Mouse (Mus musculus) cortical plate, adult 2 months (tissue): ENCODE data around the gene Pfdn6. TPM values are rescaled to one million over a fixed set of nuclear protein-coding genes. Genes with fewer than 3 reads are reported as not detected.
A peak's percentile ranks its signal among the peaks of the same experiment; 100 is the strongest.

ENCODE experiments used
- H3K27ac ChIP-seq: fragments of 200-500 bp; 2 replicates; pipeline ENCODE4 v1.5.1; 2012; ENCODE audit warnings: low read length, control low read depth, inconsistent platforms; ENCODE audit not compliant: insufficient read depth
- H3K4me1 ChIP-seq: fragments of 200-500 bp; 2 replicates; pipeline ENCODE4 v1.6.1; 2011; ENCODE audit warnings: low read length; ENCODE audit not compliant: control insufficient read depth, insufficient read depth
- H3K4me3 ChIP-seq: fragments of 200-500 bp; 2 replicates; pipeline ENCODE4 v1.5.1; 2011; ENCODE audit warnings: mild to moderate bottlenecking, low read length, control low read depth; ENCODE audit not compliant: insufficient read depth
- CTCF ChIP-seq: fragments of 200-500 bp; IDR thresholded peaks from 2 replicates; pipeline ENCODE4 v1.5.1; 2011; ENCODE audit warnings: mild to moderate bottlenecking, control low read depth, low read length; ENCODE audit not compliant: insufficient read depth; ENCODE audit errors: extremely low read depth
- POLR2A ChIP-seq: fragments of 200-500 bp; IDR thresholded peaks from 2 replicates; pipeline ENCODE4 v1.6.1; 2011; ENCODE audit warnings: mild to moderate bottlenecking, low read length, control low read depth; ENCODE audit not compliant: insufficient read depth; ENCODE audit errors: extremely low read depth
- polyA plus RNA-seq: library from polyadenylated mRNA; depleted of rRNA; stranded (reverse); fragments of >200 nt; gene quantifications from 2 replicates; pipeline ENCODE4 v1.2.3, GENCODE M21; 2012

The Pfdn6 gene
- polyA plus RNA-seq, 1 experiment, result 113 TPM

DNA sequence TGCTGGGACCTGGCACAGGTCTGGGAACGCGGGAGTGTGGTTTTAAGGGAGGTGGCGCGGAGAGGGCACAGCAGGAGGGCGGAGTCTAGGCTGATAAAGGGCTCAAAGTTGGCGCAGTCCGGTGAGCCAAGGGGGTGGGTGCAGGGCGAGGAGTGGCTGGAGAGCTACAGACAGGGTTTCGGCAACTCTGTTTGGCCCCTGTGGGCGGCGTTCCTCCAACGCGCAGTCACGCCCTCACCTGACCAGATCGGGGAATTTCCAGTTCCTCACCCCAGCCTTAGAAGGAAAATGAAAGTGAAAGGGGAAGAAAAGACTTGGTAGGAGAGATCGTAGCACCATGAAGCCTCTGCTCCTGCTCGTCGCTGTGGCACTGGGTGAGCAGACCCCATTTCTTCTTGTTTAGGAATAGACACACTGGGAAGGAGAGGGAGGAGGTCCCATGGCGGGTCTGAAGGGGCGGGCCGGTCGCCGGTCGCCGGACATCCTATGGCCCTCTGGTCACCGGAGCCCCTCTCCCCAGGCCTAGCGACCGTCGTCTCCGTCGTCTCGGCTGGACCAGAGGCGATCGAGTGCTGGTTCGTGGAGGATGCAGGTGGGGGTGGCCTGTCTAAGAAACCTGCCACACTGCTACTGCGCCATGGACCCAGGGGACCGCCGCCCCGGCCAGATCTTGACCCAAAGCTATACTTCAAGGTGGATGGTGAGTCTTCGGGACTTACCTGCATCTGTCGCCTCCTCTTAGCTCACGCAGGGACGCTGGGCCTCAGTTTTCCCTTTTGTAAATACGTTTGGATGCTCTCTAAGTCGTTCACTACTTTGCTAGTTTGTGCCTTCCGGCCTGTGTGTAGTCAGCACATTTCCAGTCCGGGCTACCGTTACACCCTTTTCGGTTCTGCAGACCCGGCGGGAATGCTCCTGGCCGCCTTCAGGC, 20.5 kb downstream of the Pfdn6 start:
- Histone ChIP-seq H3K4me1 (no peaks in the 10 kb centered on the region), H3K27ac (no peak overlapping the region), H3K4me3 (peak overlapping the region; percentile 69)
- 0 out of 2 replicates have a peak, but pooled peaks have one; percentile 8 for TF ChIP-seq POLR2A
- no peak for TF ChIP-seq CTCF

DNA sequence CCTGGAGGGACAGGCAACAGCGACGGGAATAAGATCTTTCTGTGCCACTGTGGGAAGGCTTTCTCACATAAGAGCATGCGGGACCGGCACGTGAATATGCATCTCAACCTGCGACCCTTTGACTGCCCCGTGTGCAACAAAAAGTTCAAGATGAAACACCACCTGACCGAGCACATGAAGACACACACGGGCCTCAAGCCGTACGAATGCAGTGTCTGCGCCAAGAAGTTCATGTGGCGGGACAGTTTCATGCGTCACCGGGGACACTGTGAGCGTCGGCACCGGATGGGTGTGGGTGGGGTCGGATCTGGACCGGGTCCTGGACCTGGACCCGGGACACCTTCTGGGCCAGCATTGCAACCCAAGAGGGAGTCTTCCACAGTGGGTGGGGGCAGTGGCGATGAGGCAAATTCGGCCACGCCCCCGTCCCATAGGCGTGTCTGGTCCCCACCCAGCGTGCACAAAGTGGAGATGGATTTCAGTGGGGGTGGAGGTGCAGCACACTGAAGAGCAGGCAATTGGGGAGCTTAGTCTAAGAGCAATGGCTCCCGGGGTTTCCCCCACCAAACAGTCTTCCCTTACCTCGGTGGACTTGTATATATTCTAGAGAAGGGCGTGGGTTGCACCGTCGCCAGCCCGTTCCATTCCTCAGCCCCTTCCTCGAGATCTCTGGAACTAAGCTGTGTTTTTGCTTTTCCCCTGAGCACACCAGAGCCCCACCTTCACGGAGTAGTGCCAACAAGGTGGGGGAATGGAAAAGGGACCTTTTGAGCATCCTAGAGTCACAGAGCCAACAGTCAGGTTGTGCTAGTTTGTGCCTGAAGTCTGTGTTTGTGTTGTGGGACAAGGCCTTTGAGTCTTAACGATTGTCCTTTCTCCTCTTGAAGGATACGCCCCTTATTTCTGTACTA, 21.6 kb downstream of the Pfdn6 start:
- peak overlapping the region; percentile 69 for H3K4me3 ChIP-seq
- no peak overlapping the region for H3K27ac ChIP-seq
- TF ChIP-seq CTCF (no peak), POLR2A (no peak)
- H3K4me1 ChIP-seq, result no peaks in the 10 kb centered on the region

DNA sequence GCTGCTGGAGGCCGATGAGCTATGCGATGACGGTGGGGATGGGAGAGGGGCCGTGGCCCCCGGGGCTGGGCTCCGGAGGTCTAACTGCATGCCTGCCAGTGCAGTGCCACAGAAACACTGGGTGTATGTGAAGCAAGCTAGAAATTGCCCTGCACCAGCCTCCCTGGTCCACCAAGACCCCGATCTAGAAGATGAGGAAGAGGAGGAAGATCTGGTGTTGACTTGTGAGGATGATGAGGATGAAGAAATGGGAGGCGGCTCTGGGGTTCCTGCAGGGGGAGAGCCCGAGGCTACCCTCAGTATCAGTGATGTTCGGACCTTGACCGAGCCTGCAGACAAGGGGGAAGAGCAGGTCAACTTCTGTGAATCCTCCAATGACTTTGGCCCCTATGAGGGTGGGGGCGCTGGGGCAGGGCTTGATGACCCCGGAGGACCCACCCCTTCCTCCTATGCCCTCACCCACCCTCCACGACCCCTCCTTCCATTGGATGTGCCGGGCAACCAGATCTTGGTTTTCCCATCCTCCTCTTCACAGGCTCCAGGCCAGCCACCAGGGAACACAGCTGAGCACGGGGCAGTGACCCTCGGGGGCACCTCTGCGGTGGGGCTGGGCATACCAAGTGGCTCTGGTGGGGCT, 22.4 kb downstream of the Pfdn6 start:
- Histone ChIP-seq H3K27ac (no peak overlapping the region), H3K4me3 (no peak overlapping the region), H3K4me1 (no peaks in the 10 kb centered on the region)
- TF ChIP-seq POLR2A, result no peak
- TF ChIP-seq CTCF, result no peak

DNA sequence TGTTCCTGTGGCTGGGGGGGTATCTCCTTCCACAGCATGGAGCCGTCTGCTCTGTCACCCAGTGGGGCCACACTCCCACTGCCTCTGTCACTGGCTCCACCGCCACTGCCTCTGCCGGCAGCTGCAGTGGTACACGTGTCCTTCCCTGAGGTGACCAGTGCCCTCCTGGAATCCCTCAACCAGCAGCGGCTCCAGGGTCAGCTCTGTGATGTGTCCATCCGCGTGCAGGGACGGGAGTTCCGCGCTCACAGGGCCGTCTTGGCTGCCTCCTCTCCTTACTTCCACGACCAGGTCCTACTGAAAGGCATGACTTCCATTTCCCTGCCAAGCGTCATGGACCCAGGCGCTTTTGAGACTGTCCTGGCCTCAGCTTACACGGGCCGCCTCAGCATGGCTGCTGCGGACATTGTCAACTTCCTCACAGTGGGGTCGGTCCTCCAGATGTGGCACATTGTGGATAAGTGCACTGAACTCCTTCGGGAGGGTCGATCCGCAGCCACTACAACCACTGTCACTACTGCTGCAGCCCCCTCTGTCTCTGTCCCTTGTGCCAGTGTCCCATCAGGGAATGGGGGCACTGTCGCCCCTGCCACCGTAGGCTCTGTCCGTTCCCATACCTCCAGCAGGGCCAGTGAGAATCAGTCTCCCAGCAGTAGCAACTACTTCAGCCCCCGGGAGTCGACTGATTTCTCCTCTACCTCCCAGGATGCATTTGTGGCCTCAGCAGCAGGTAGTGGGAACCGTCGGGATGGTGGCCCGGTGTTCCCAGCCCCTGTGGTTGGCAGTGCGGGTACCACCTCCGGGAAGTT, 23.1 kb downstream of the Pfdn6 start:
- H3K4me3 ChIP-seq, result peak overlapping the region; percentile 7; the same call in 1 of the 2 replicates
- H3K27ac ChIP-seq, result no peak overlapping the region
- TF ChIP-seq CTCF, result no peak
- no peak for TF ChIP-seq POLR2A
- H3K4me1 ChIP-seq, result no peaks in the 10 kb centered on the region

DNA sequence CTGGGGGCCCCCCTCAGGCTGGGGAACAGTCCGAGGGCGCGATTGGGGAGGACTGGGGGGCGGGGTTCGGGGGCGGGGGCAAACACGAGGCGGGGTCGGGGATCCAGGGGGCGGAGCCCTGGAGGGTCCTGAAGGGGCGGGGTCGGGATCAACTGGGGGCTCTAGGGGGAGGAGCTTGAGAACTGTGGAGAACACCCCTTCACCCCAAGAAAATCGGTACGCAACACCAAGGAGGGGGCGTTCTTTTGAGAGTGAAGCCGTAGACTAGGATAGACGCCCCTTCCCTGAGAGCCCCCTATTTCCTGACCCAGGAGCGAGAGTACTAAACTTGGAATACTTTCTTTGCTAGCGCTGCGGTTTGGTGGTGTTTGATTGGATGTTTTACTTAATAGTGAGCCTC, 23.8 kb downstream of the Pfdn6 start:
- no peak for TF ChIP-seq CTCF
- TF ChIP-seq POLR2A, result no peak
- H3K27ac ChIP-seq, result no peak overlapping the region

DNA sequence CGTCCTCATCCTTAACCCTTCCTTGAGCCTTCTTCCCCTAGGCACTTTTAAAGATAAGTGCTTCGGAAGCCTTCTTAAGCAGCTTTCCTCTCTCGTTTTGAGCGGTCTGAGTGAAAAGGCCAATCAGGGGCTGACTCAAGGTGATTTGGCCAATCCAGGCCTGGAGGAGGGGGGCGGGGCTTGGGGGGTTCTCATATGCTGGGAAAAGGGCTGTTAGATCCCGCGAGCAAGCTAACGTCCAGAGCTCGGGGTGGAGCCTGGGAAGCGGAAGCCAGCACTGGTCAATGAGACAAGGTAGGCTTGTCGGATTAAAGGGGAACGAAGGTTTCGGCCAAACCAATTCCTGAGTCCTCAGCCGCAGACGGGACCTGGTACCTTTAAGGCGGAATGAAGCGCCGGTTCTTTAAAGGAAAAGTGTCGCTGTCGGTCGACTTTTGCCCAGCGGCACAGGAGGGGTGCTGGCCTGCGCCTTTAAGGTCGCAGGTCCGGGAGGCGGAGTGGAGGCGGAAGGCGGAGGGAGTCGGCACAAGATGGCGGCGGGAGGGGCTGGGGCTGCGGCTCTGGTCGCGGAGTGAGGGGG, 24.4 kb downstream of the Pfdn6 start, which contains the start of the genes Tapbp and Zbtb22:
Gene Tapbp, plus strand, starts transcription at position 229 of the 580 bp plus-strand sequence.
Gene Zbtb22, plus strand, starts transcription at position 234 of the 580 bp plus-strand sequence.
- Histone ChIP-seq H3K27ac (no peak within 1 kb of the TSS), H3K4me1 (no peaks in the 10 kb centered on the region), H3K4me3 (peak within 1 kb of the TSS; percentile 7)
- TF ChIP-seq CTCF (no peak), POLR2A (peak; percentile 42; the same call in 1 of the 2 replicates)

More for the DNA sequence above, 23.8 kb downstream of the Pfdn6 start:
- Histone ChIP-seq H3K4me1 (no peaks in the 10 kb centered on the region), H3K4me3 (peak overlapping the region; percentile 7)

DNA sequence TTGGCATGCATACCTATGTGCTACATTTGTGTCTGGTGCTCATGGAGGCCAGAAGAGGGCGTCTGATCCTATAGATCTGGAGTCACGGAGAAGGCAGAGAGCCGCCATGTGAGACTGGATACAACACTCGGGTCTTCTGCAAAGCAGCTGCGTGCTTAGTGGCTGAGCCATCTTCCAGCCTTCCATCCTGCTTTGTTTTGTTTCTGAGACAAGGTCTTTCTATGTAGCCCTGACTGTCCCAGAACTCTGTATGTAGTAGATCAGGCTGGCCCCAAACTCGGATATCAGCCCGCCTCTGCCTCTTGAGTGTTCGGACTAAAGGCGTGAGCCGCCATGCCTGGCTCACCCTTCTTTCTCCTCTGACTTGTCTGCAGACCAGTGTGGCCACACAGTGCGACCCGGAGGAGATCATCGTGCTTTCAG, 25.2 kb downstream of the Pfdn6 start:
- Histone ChIP-seq H3K4me1 (peaks cover 1% of the 10 kb centered on the region; the same call in 1 of the 2 replicates), H3K4me3 (no peak overlapping the region)
- no peak for TF ChIP-seq POLR2A
- TF ChIP-seq CTCF, result no peak

DNA sequence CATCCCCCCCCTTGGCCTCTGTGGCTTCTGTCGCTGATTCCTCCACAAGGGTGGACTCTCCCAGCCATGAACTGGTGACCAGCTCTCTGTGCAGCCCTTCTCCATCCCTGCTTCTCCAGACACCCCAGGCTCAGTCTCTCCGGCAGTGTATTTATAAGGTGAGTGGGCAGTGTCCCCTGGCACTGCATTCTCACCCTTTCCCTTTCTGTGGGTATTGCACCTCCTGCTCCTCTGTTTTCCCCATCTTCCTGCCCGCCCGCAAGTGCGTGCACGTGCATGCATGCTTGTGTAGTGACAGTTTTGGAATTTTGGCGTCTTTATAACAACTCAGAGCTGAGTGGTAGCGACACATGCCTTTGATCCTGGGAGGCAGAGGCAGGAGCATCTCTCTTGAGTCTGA, 26.2 kb downstream of the Pfdn6 start:
- Histone ChIP-seq H3K4me3 (no peak overlapping the region), H3K4me1 (peaks cover 1% of the 10 kb centered on the region; the same call in 1 of the 2 replicates)
- TF ChIP-seq CTCF, result no peak
- TF ChIP-seq POLR2A, result no peak

More for the DNA sequence above, 25.2 kb downstream of the Pfdn6 start:
- no peak overlapping the region for H3K27ac ChIP-seq

More for the DNA sequence above, 26.2 kb downstream of the Pfdn6 start:
- H3K27ac ChIP-seq, result no peak overlapping the region
